In the genomic region with DNA sequence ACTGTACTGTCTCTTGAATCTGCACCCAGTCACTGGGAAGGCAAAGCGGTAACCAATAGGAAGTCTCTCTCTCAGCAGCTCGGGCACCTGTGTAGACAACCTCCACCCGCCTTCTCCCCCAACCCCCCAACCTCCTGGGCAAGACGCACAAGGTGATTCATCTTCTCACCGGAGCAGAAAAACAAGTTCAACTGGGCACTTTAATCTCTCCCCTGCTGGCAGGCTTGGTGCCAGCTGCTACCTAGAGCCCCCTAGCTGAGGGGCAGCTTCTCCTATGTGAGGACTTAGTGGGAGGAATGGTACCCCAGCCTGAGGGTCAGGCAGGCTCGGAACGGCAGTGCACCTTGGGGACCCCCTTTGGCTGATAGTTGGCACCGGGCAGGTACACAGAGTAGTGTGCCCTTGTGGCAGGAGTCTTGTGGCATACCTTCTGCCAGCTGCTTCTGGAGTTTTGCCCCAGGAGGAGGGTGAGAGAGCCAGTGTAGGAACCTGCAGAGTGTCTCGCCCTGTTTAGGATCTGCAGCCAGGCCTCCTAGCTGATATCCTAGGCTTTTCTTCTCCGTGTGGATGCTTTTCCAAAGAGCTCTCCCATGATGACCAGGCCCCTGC, we compare ENCODE assay signal across 16 mouse cellular contexts. TPM values are rescaled to one million over a fixed set of nuclear protein-coding genes. Genes with fewer than 3 reads are reported as not detected.
DNase-seq lines count a peak whose midpoint lies in the region; ATAC-seq and TF ChIP-seq lines count a peak whose summit lies in the region.
"Had no signal": no experiment of that assay in that cellular context is flagged by ENCODE, and none has a peak within 500 bp of the region (broad histone marks: within the 10 kb centered on the region; RNA-seq: fewer than 3 reads in every experiment).

No protein-coding gene starts in this region.

- DNase-seq in kidney, adult 9 months, result peak; percentile 77
- peak; percentile 28 for DNase-seq in lung, embryonic 14.5 days
- DNase-seq in stomach, postnatal 0 days (ENCODE audit: low spot score), result peak; percentile 84
- no peak for DNase-seq in thymus, postnatal 10 days (ENCODE audit: low spot score in 2 of 2)
- DNase-seq: adrenal gland, postnatal 10 days; cerebellum, adult 11 months; forebrain, postnatal 0 days; gastrocnemius, postnatal 25 days had no signal

- 0 out of 2 replicates have a peak, but pooled peaks have one; percentile 20 for TF ChIP-seq CTCF in intestine, postnatal 0 days (IDR thresholded peaks at IDR 0.05; ENCODE audit: low read depth)
- peak; percentile 20 for TF ChIP-seq CTCF in lung, embryonic 14.5 days (IDR thresholded peaks at IDR 0.05; ENCODE audit: low read depth)
- peak; percentile 54 for TF ChIP-seq CTCF in stomach, postnatal 0 days (IDR thresholded peaks at IDR 0.05; ENCODE audit: low read depth)

- no peak overlapping the region for H3K4me2 ChIP-seq in intestine, postnatal 0 days (replicated peaks; ENCODE audit: low read depth)
- no peak overlapping the region for H3K4me2 ChIP-seq in intestine, embryonic 15.5 days (replicated peaks)
- no peak overlapping the region for H3K4me2 ChIP-seq in lung, embryonic 14.5 days
- no peak overlapping the region for H3K4me2 ChIP-seq in stomach, postnatal 0 days (replicated peaks; ENCODE audit: low read depth)
- H3K4me2 ChIP-seq in forebrain, embryonic 15.5 days (replicated peaks), result no peak overlapping the region
- H3K4me2 ChIP-seq: hindbrain, embryonic 15.5 days; limb, embryonic 12.5 days had no signal

- H3K9me3 ChIP-seq in intestine, postnatal 0 days (ENCODE audit: control insufficient read depth), result no peaks in the 10 kb centered on the region
- H3K9me3 ChIP-seq in intestine, embryonic 15.5 days, result no peaks in the 10 kb centered on the region
- no peaks in the 10 kb centered on the region for H3K9me3 ChIP-seq in lung, embryonic 14.5 days (ENCODE audit: low read depth, low read length)
- H3K9me3 ChIP-seq in stomach, postnatal 0 days (ENCODE audit: control insufficient read depth, low read length), result no peaks in the 10 kb centered on the region
- no peaks in the 10 kb centered on the region for H3K9me3 ChIP-seq in forebrain, embryonic 15.5 days
- H3K9me3 ChIP-seq: hindbrain, embryonic 15.5 days; limb, embryonic 12.5 days; megakaryocyte, embryonic 14.5 days had no signal

- no peak overlapping the region for H3K27ac ChIP-seq in intestine, postnatal 0 days (ENCODE audit: low read depth, low read length)
- no peak overlapping the region for H3K27ac ChIP-seq in intestine, embryonic 15.5 days
- no peak overlapping the region for H3K27ac ChIP-seq in lung, embryonic 14.5 days (ENCODE audit: low read depth)
- H3K27ac ChIP-seq in stomach, postnatal 0 days (replicated peaks), result peak overlapping the region; percentile 91
- no peak overlapping the region for H3K27ac ChIP-seq in forebrain, embryonic 15.5 days (replicated peaks)
- H3K27ac ChIP-seq: hindbrain, embryonic 15.5 days; limb, embryonic 12.5 days had no signal

- peaks cover 10% of the 10 kb centered on the region; the same call in 1 of the 2 replicates for H3K4me1 ChIP-seq in intestine, postnatal 0 days (replicated peaks; ENCODE audit: control insufficient read depth, insufficient read depth, low read length)
- H3K4me1 ChIP-seq in intestine, embryonic 15.5 days (replicated peaks), result peaks cover 34% of the 10 kb centered on the region
- H3K4me1 ChIP-seq in lung, embryonic 14.5 days (ENCODE audit: insufficient read depth), result no peaks in the 10 kb centered on the region
- 0 out of 2 replicates have a peak, but pooled peaks cover 1% of the 10 kb centered on the region for H3K4me1 ChIP-seq in stomach, postnatal 0 days (replicated peaks; ENCODE audit: control insufficient read depth, insufficient read depth)
- H3K4me1 ChIP-seq in forebrain, embryonic 15.5 days, result 0 out of 2 replicates have a peak, but pooled peaks cover 3% of the 10 kb centered on the region

- no peak overlapping the region for H3K9ac ChIP-seq in intestine, postnatal 0 days (ENCODE audit: low read depth, low read length)
- H3K9ac ChIP-seq in intestine, embryonic 15.5 days, result no peak overlapping the region
- H3K9ac ChIP-seq in lung, embryonic 14.5 days, result no peak overlapping the region
- peak overlapping the region; percentile 23; the same call in 1 of the 2 replicates for H3K9ac ChIP-seq in stomach, postnatal 0 days (ENCODE audit: low read length)
- no peak overlapping the region for H3K9ac ChIP-seq in forebrain, embryonic 15.5 days (replicated peaks)
- H3K9ac ChIP-seq: forebrain, postnatal 0 days; hindbrain, embryonic 15.5 days; limb, embryonic 12.5 days had no signal

- peak; percentile 94 for TF ChIP-seq EP300 in stomach, postnatal 0 days (optimal IDR thresholded peaks at IDR 0.05)

- no peak overlapping the region for H3K4me3 ChIP-seq in intestine, postnatal 0 days (ENCODE audit: low read depth, low read length)
- no peak overlapping the region for H3K4me3 ChIP-seq in intestine, embryonic 15.5 days (replicated peaks)
- no peak overlapping the region for H3K4me3 ChIP-seq in lung, embryonic 14.5 days (ENCODE audit: low read depth, low read length)
- H3K4me3 ChIP-seq in stomach, postnatal 0 days (ENCODE audit: low read depth, low read length), result no peak overlapping the region
- no peak overlapping the region for H3K4me3 ChIP-seq in forebrain, embryonic 15.5 days
- H3K4me3 ChIP-seq: hindbrain, embryonic 15.5 days; limb, embryonic 12.5 days; megakaryocyte, embryonic 14.5 days had no signal

- peaks cover 46% of the 10 kb centered on the region for H3K36me3 ChIP-seq in intestine, postnatal 0 days (ENCODE audit: control insufficient read depth, insufficient read depth)
- H3K36me3 ChIP-seq in intestine, embryonic 15.5 days, result peaks cover 24% of the 10 kb centered on the region
- H3K36me3 ChIP-seq in lung, embryonic 14.5 days (ENCODE audit: insufficient read depth), result peaks cover 51% of the 10 kb centered on the region
- H3K36me3 ChIP-seq in stomach, postnatal 0 days (ENCODE audit: control insufficient read depth, insufficient read depth, low read length), result peaks cover 16% of the 10 kb centered on the region
- no peaks in the 10 kb centered on the region for H3K36me3 ChIP-seq in forebrain, embryonic 15.5 days
- H3K36me3 ChIP-seq: hindbrain, embryonic 15.5 days had no signal

- H3K27me3 ChIP-seq in intestine, postnatal 0 days (replicated peaks; ENCODE audit: control insufficient read depth, insufficient read depth, low read length), result no peaks in the 10 kb centered on the region
- no peaks in the 10 kb centered on the region for H3K27me3 ChIP-seq in intestine, embryonic 15.5 days (replicated peaks)
- H3K27me3 ChIP-seq in lung, embryonic 14.5 days (ENCODE audit: insufficient read depth, low read length), result no peaks in the 10 kb centered on the region
- H3K27me3 ChIP-seq in stomach, postnatal 0 days (ENCODE audit: control insufficient read depth, insufficient read depth, low read length), result no peaks in the 10 kb centered on the region
- no peaks in the 10 kb centered on the region for H3K27me3 ChIP-seq in forebrain, embryonic 15.5 days
- H3K27me3 ChIP-seq: Patski had no signal

- ATAC-seq in intestine, postnatal 0 days, result no peak
- no peak for ATAC-seq in intestine, embryonic 15.5 days
- ATAC-seq in lung, embryonic 14.5 days (ENCODE audit: insufficient read depth), result no peak
- peak; percentile 68 for ATAC-seq in stomach, postnatal 0 days (ENCODE audit: low FRiP score, low TSS enrichment)
- no peak for ATAC-seq in forebrain, embryonic 15.5 days (replicated peaks)
- ATAC-seq: CD4-positive, CD25-positive, alpha-beta regulatory T cell, adult 4 months; forebrain, postnatal 0 days; Patski had no signal

- WGBS in intestine, postnatal 0 days, result 66% methylated on average over 10 of the region's 10 CpGs
- 79% methylated on average over 10 of the region's 10 CpGs for WGBS in intestine, embryonic 15.5 days
- 69% methylated on average over 10 of the region's 10 CpGs for WGBS in lung, embryonic 14.5 days
- WGBS in stomach, postnatal 0 days, result 47% methylated on average over 10 of the region's 10 CpGs
- 85% methylated on average over 10 of the region's 10 CpGs for WGBS in forebrain, embryonic 15.5 days

RNA-seq across cellular contexts. Expression of gene Erbb2, which starts 6.8 kb away (rescaled TPM):
- 19.4 and 20.7 TPM in 2 replicates for polyA plus RNA-seq in intestine, postnatal 0 days (2015; fragmentation: Nextera tagmentation; extraction: Ambion mirVana)
- 31.9 and 35.1 TPM in 2 replicates for polyA plus RNA-seq in intestine, embryonic 15.5 days (2015; fragmentation: Nextera tagmentation; extraction: Ambion mirVana)
- 42.7 and 46.5 TPM in 2 replicates for polyA plus RNA-seq in lung, embryonic 14.5 days (2014; fragmentation: Nextera tagmentation; extraction: Ambion mirVana)
- polyA plus RNA-seq in stomach, postnatal 0 days (2015; fragmentation: Nextera tagmentation; extraction: Ambion mirVana), result 26.9 and 30.7 TPM in 2 replicates
- 6.1 and 6.2 TPM in 2 replicates for polyA plus RNA-seq in forebrain, embryonic 15.5 days (2015; fragmentation: Nextera tagmentation; extraction: Ambion mirVana)

RNA-seq across cellular contexts. Expression of gene Pgap3, which starts 18.8 kb away (rescaled TPM):
- 14.7 and 15.1 TPM in 2 replicates for polyA plus RNA-seq in intestine, postnatal 0 days (2015; fragmentation: Nextera tagmentation; extraction: Ambion mirVana)
- polyA plus RNA-seq in intestine, embryonic 15.5 days (2015; fragmentation: Nextera tagmentation; extraction: Ambion mirVana), result 15.5 and 16.7 TPM in 2 replicates
- polyA plus RNA-seq in lung, embryonic 14.5 days (2014; fragmentation: Nextera tagmentation; extraction: Ambion mirVana), result 10.9 and 11.6 TPM in 2 replicates
- 11.0 and 13.4 TPM in 2 replicates for polyA plus RNA-seq in stomach, postnatal 0 days (2015; fragmentation: Nextera tagmentation; extraction: Ambion mirVana)
- polyA plus RNA-seq in forebrain, embryonic 15.5 days (2015; fragmentation: Nextera tagmentation; extraction: Ambion mirVana), result 6.5 and 7.7 TPM in 2 replicates

RNA-seq across cellular contexts. Expression of gene Mien1, which starts 19.7 kb away (rescaled TPM):
- 264 and 265 TPM in 2 replicates for polyA plus RNA-seq in intestine, postnatal 0 days (2015; fragmentation: Nextera tagmentation; extraction: Ambion mirVana)
- polyA plus RNA-seq in intestine, embryonic 15.5 days (2015; fragmentation: Nextera tagmentation; extraction: Ambion mirVana), result 202 and 212 TPM in 2 replicates
- 62.9 and 65.3 TPM in 2 replicates for polyA plus RNA-seq in lung, embryonic 14.5 days (2014; fragmentation: Nextera tagmentation; extraction: Ambion mirVana)
- polyA plus RNA-seq in stomach, postnatal 0 days (2015; fragmentation: Nextera tagmentation; extraction: Ambion mirVana), result 133 and 142 TPM in 2 replicates
- polyA plus RNA-seq in forebrain, embryonic 15.5 days (2015; fragmentation: Nextera tagmentation; extraction: Ambion mirVana), result 259 and 263 TPM in 2 replicates

RNA-seq across cellular contexts. Expression of gene Grb7, which starts 27.2 kb away (rescaled TPM):
- polyA plus RNA-seq in intestine, postnatal 0 days (2015; fragmentation: Nextera tagmentation; extraction: Ambion mirVana), result 50.2 and 50.7 TPM in 2 replicates
- polyA plus RNA-seq in intestine, embryonic 15.5 days (2015; fragmentation: Nextera tagmentation; extraction: Ambion mirVana), result 71.0 and 73.7 TPM in 2 replicates
- polyA plus RNA-seq in lung, embryonic 14.5 days (2014; fragmentation: Nextera tagmentation; extraction: Ambion mirVana), result 39.4 and 43.0 TPM in 2 replicates
- 23.0 and 23.8 TPM in 2 replicates for polyA plus RNA-seq in stomach, postnatal 0 days (2015; fragmentation: Nextera tagmentation; extraction: Ambion mirVana)
- 0.42 and 0.61 TPM in 2 replicates for polyA plus RNA-seq in forebrain, embryonic 15.5 days (2015; fragmentation: Nextera tagmentation; extraction: Ambion mirVana)

RNA-seq across cellular contexts. Expression of gene Pnmt, which starts 32.8 kb away (rescaled TPM):
- not detected in 2 replicates for polyA plus RNA-seq in intestine, postnatal 0 days (2015; fragmentation: Nextera tagmentation; extraction: Ambion mirVana)
- 0.19 TPM in 1 of 2 replicates, not detected in the other for polyA plus RNA-seq in intestine, embryonic 15.5 days (2015; fragmentation: Nextera tagmentation; extraction: Ambion mirVana)
- not detected in 2 replicates for polyA plus RNA-seq in lung, embryonic 14.5 days (2014; fragmentation: Nextera tagmentation; extraction: Ambion mirVana)
- not detected in 2 replicates for polyA plus RNA-seq in stomach, postnatal 0 days (2015; fragmentation: Nextera tagmentation; extraction: Ambion mirVana)
- 0.42 and 0.70 TPM in 2 replicates for polyA plus RNA-seq in forebrain, embryonic 15.5 days (2015; fragmentation: Nextera tagmentation; extraction: Ambion mirVana)
- polyA plus RNA-seq: CD4-positive, CD25-positive, alpha-beta regulatory T cell, adult 4 months; Patski had no signal

Comparison
In these comparisons a context has a peak if more than half of its experiments do, and no peak if none do; other contexts are left out.
1. DNase-seq: peak in kidney, adult 9 months (single experiment), lung, embryonic 14.5 days (single experiment) and stomach, postnatal 0 days (single experiment); none in thymus, postnatal 10 days (0 of 2).
2. Peak in every context shown above with its lines, with median percentiles within 50 percentile points of each other: CTCF ChIP-seq.